Mouse (Mus musculus) liver, embryonic 11.5 days (tissue): ENCODE measurements around the gene Best1. TPM values are rescaled to one million over a fixed set of nuclear protein-coding genes. Genes with fewer than 3 reads are reported as not detected.

Source experiments
- ATAC-seq: fragments of 200-750 bp; cut with Nextera tagmentation; replicated peaks from 2 replicates; pipeline ENCODE4 v1.8.0; 2017; ENCODE audit warnings: moderate number of reproducible peaks, mild to moderate bottlenecking, moderate TSS enrichment, moderate library complexity; ENCODE audit not compliant: low FRiP score
- DNase-seq: peaks from one replicate; pipeline ENCODE4 v3.0.0-alpha.2; 2017; ENCODE audit warnings: low spot score
- H3K27ac ChIP-seq: fragments of 300-500 bp; sonication (generic); 2 replicates; pipeline ENCODE4 v1.5.1; 2014; ENCODE audit warnings: mild to moderate bottlenecking, low read depth, low read length, control low read depth
- H3K27me3 ChIP-seq: fragments of 300-500 bp; sonication (generic); replicated peaks from 2 replicates; pipeline ENCODE4 v1.6.1; 2014; ENCODE audit warnings: low read length, mixed read lengths; ENCODE audit not compliant: control insufficient read depth, insufficient read depth
- H3K36me3 ChIP-seq: fragments of 300-500 bp; sonication (generic); 2 replicates; pipeline ENCODE4 v1.6.1; 2014; ENCODE audit warnings: mild to moderate bottlenecking, low read length, moderate library complexity, mixed read lengths; ENCODE audit not compliant: control insufficient read depth, insufficient read depth
- H3K4me1 ChIP-seq: fragments of 300-500 bp; sonication (generic); replicated peaks from 2 replicates; pipeline ENCODE4 v1.6.1; 2014; ENCODE audit warnings: low read length, mixed read lengths; ENCODE audit not compliant: control insufficient read depth, insufficient read depth
- H3K4me2 ChIP-seq: fragments of 300-500 bp; sonication (generic); 2 replicates; pipeline ENCODE4 v1.6.1; 2014; ENCODE audit warnings: mild to moderate bottlenecking, control low read depth, moderate library complexity
- H3K4me3 ChIP-seq: fragments of 300-500 bp; sonication (generic); 2 replicates; pipeline ENCODE4 v1.5.1; 2014; ENCODE audit warnings: low read depth, low read length, control low read depth
- H3K9ac ChIP-seq: fragments of 300-500 bp; sonication (generic); 2 replicates; pipeline ENCODE4 v1.6.1; 2014; ENCODE audit warnings: low read depth, low read length, control low read depth
- H3K9me3 ChIP-seq: fragments of 300-500 bp; sonication (generic); 2 replicates; pipeline ENCODE4 v1.6.1; 2016; ENCODE audit warnings: low read length, inconsistent platforms, mixed read lengths; ENCODE audit not compliant: control insufficient read depth
- WGBS: fragments of 180-500 bp; shearing (Covaris S2); extraction: QIAGEN DNeasy Blood & Tissue Kit; methylation state at CpG from one replicate; pipeline ENCODE4 v1.1.7; 2014; 5-methylcytosine and 5-hydroxymethylcytosine counted together
- polyA plus RNA-seq: library from polyadenylated mRNA; unstranded; fragments of >200 nt; fragmentation: Nextera tagmentation; extraction: Ambion mirVana; gene quantifications from 2 replicates; pipeline ENCODE4 v1.2.1, GENCODE M21; 2014

The Best1 gene
- polyA plus RNA-seq, 1 experiment from 2014 or later: 0.59 TPM

GRCm38 (mm10) chr19:10033211-10033973 lies 32.0 kb upstream of the Best1 start:
- Histone ChIP-seq H3K4me1 (no peaks in the 10 kb centered on the region), H3K4me3 (no peak overlapping the region), H3K36me3 (peaks cover 8% of the 10 kb centered on the region), H3K27ac (no peak overlapping the region), H3K9me3 (no peaks in the 10 kb centered on the region), H3K4me2 (no peak overlapping the region), H3K9ac (no peak overlapping the region; the same call in 1 of the 2 replicates), H3K27me3 (no peaks in the 10 kb centered on the region)
- WGBS: 38% methylated on average over 8 of the region's 8 CpGs
- DNase-seq: no peak
- ATAC-seq: peak; percentile 69

DNA sequence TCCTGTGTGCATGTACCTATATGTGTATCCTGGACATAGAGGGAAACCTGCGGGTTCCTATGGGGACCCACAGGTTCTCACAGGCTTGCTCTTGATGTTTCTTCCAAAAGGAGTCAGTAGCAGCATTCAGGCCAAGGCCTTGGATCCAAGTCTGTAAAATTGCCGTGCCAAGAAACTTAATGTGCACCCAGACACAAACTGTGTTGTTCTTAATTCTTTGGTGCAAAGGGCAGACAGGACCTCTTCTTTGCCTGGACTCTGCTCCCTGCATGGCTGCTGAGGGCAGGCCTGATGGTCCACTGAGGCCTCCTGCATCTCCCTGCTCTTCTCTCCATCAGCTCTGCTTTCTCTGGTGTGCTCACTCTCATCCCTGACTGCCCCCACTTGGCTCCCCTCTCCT lies 28.3 kb upstream of the Best1 start:
- Histone ChIP-seq H3K36me3 (peaks cover 22% of the 10 kb centered on the region), H3K9me3 (no peaks in the 10 kb centered on the region), H3K4me2 (no peak overlapping the region), H3K27ac (no peak overlapping the region), H3K9ac (no peak overlapping the region), H3K27me3 (no peaks in the 10 kb centered on the region), H3K4me1 (peaks cover 18% of the 10 kb centered on the region), H3K4me3 (no peak overlapping the region)
- ATAC-seq (no peak), DNase-seq (no peak)
- WGBS: 88% methylated on average over 2 of the region's 2 CpGs

DNA sequence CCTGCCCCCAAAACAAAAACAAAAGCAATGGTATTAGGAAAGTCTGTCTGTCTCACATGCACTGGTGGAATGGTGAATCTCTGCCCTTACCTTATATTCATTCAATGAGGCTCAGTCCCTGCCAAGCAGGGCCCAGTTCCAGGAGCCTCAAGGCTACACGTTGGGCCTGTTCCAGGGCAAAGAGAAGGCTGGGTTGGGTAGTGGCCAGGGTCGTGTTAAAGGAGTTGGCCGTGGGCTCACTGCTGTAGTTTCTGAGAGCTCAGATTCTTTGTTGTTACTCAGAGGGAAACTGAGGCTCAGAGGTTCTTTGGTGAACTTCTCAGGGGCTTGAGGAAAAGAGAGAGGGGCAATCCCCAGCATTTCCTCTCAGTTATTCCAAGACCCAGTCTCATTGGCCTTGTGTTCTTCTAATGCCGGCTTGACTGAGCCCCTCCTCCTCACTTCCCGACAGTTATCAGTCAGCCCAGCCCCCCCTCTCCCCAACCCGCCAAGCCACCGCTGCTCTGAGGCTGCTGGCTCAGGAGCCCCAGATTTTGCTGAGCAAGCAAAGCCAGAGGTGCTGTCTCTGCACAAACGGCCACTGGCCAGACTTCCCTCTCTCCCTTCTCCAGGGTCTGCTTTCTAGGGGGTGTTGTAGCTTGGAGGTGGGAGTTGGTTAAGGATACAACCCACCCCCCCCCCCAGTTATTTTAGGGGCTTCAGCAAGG lies 23.9 kb upstream of the Best1 start:
- DNase-seq: peak; percentile 60
- no peaks in the 10 kb centered on the region for H3K9me3 ChIP-seq
- peak overlapping the region; percentile 6 for H3K4me2 ChIP-seq
- H3K27me3 ChIP-seq: no peaks in the 10 kb centered on the region
- H3K9ac ChIP-seq: no peak overlapping the region
- H3K4me1 ChIP-seq: peaks cover 57% of the 10 kb centered on the region
- peaks cover 20% of the 10 kb centered on the region for H3K36me3 ChIP-seq
- 20% methylated on average over 8 of the region's 8 CpGs for WGBS
- peak; percentile 39 for ATAC-seq
- H3K27ac ChIP-seq: peak overlapping the region; percentile 68
- H3K4me3 ChIP-seq: no peak overlapping the region

- Histone ChIP-seq H3K9ac (no peak overlapping the region), H3K4me2 (peak overlapping the region; percentile 21), H3K4me3 (no peak overlapping the region), H3K27me3 (no peaks in the 10 kb centered on the region), H3K36me3 (peaks cover 13% of the 10 kb centered on the region), H3K9me3 (no peaks in the 10 kb centered on the region), H3K27ac (peak overlapping the region; percentile 67), H3K4me1 (peaks cover 72% of the 10 kb centered on the region)
- WGBS: 50% methylated on average over 9 of the region's 9 CpGs
- DNase-seq (no peak), ATAC-seq (no peak; the same call in 1 of the 2 replicates)
These were observed 21.9 kb upstream of the Best1 start for GRCm38 (mm10) chr19:10023304-10023758.

DNA sequence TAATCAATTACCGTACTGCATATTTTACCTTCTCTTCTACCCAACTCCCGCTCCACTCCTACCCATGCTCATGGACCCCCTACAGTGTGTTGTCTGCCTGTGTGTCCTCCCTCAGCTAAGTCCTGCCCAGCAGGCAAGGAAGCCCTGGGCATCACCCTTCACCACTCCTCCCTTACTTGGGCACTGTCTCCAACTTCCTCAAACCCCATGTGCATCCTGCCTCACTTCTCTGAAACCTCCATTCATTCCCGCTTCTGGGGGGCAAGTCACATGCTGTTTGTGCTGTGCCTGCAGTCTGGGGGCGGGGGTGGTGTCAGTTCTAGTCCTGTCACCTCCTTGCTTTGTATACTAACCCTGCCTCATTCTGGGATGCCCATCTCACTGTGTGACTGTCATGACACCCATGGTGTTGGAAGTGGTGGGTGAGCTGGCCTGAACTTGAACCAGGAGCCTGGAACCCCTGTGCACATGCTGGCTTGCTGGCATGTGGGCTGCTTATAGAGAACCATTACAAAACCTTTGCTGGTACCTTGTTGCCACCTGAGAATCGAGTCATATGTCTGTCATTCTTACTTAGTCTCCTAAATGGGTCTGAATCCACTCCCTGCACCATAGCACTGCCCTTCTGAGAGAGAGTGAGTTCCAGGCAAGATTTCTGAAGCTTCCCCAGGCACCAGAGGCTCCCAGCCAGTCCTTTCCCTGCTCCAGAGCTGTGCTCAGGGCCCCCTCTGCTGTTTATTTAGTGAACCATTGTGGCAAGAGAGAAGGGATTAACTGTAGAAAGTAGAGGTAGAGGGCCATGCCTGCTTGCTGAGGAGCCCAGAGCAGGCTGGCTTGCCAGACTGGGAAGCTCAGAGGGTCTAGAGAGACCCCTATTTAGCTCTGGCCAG lies 21.2 kb upstream of the Best1 start:
- H3K36me3 ChIP-seq: peaks cover 7% of the 10 kb centered on the region
- no peak overlapping the region for H3K4me3 ChIP-seq
- H3K4me1 ChIP-seq: peaks cover 76% of the 10 kb centered on the region
- no peak for ATAC-seq
- H3K27me3 ChIP-seq: no peaks in the 10 kb centered on the region
- WGBS: 63% methylated on average over 5 of the region's 5 CpGs
- peak overlapping the region; percentile 67 for H3K27ac ChIP-seq
- DNase-seq: no peak
- no peak overlapping the region for H3K9ac ChIP-seq
- peak overlapping the region; percentile 21 for H3K4me2 ChIP-seq
- H3K9me3 ChIP-seq: no peaks in the 10 kb centered on the region

- Histone ChIP-seq H3K36me3 (no peaks in the 10 kb centered on the region; the same call in 1 of the 2 replicates), H3K9me3 (no peaks in the 10 kb centered on the region), H3K4me2 (no peak overlapping the region), H3K27ac (no peak overlapping the region), H3K27me3 (no peaks in the 10 kb centered on the region), H3K4me1 (peaks cover 83% of the 10 kb centered on the region), H3K4me3 (no peak overlapping the region), H3K9ac (no peak overlapping the region)
- no peak for DNase-seq
- no peak for ATAC-seq
- 83% methylated on average over 2 of the region's 2 CpGs for WGBS
These were observed 20.5 kb upstream of the Best1 start for GRCm38 (mm10) chr19:10021981-10022380.

GRCm38 (mm10) chr19:10019214-10019760 lies 17.9 kb upstream of the Best1 start:
- H3K9ac ChIP-seq: peak overlapping the region; percentile 74
- H3K4me3 ChIP-seq: peak overlapping the region; percentile 69
- H3K9me3 ChIP-seq: no peaks in the 10 kb centered on the region
- ATAC-seq (no peak), DNase-seq (no peak)
- peaks cover 82% of the 10 kb centered on the region for H3K4me1 ChIP-seq
- WGBS: 78% methylated on average over 4 of the region's 4 CpGs
- peak overlapping the region; percentile 100 for H3K4me2 ChIP-seq
- H3K36me3 ChIP-seq: no peaks in the 10 kb centered on the region
- H3K27me3 ChIP-seq: no peaks in the 10 kb centered on the region
- no peak overlapping the region for H3K27ac ChIP-seq

DNA sequence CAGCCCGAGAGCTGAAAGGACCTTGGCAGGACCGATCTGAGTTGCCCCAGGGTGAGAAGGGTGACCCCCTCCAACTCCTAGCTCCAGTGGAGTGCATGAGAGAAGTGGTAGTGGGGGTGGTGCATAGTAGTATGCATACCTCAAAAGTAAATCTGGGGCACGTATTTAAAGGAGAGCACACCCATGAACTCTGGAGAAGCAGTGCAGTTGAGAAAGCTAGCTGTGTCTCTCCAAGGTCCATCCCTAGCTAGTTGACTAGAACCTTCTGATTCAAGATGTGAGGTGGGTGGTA lies 17.0 kb upstream of the Best1 start:
- no peaks in the 10 kb centered on the region for H3K36me3 ChIP-seq
- peak overlapping the region; percentile 75 for H3K27ac ChIP-seq
- whole genome bisulfite sequencing: 0% methylated on average over 3 of the region's 3 CpGs
- H3K4me3 ChIP-seq: peak overlapping the region; percentile 69
- H3K27me3 ChIP-seq: no peaks in the 10 kb centered on the region
- no peaks in the 10 kb centered on the region for H3K9me3 ChIP-seq
- peaks cover 82% of the 10 kb centered on the region for H3K4me1 ChIP-seq
- H3K9ac ChIP-seq: peak overlapping the region; percentile 74
- peak overlapping the region; percentile 100 for H3K4me2 ChIP-seq
- ATAC-seq (no peak), DNase-seq (no peak)
